Mouse (Mus musculus): ENCODE data around the gene Uqcrc2. TPM values are rescaled to one million over a fixed set of nuclear protein-coding genes. Genes with fewer than 3 reads are reported as not detected.

Gene Uqcrc2
- polyA plus RNA-seq (2015; fragmentation: Nextera tagmentation; extraction: Ambion mirVana), result 182 and 189 TPM in 2 replicates

- peaks cover 16% of the 10 kb centered on the region for H3K4me1 ChIP-seq
- ATAC-seq (ENCODE audit: low FRiP score, low read depth), result peak; percentile 99
- H3K27me3 ChIP-seq, result no peaks in the 10 kb centered on the region
- peak within 1 kb of the TSS; percentile 88 for H3K4me2 ChIP-seq (replicated peaks)
- no peaks in the 10 kb centered on the region for H3K9me3 ChIP-seq
- H3K9ac ChIP-seq, result peak within 1 kb of the TSS; percentile 92
- H3K4me3 ChIP-seq, result peak within 1 kb of the TSS; percentile 93
- peak within 1 kb of the TSS; percentile 95 for H3K27ac ChIP-seq
- under 1% methylated on average over 45 of the region's 45 CpGs for WGBS
- H3K36me3 ChIP-seq, result peaks cover 18% of the 10 kb centered on the region
Measured at GRCm38 (mm10) chr7:120634711-120635361, at the start of gene Uqcrc2. Uqcrc2 (plus strand) TSS chr7:120635176.

GRCm38 (mm10) chr7:120597203-120597743 lies 37.7 kb upstream of the Uqcrc2 start:
- H3K27ac ChIP-seq, result no peak overlapping the region
- H3K9me3 ChIP-seq, result no peaks in the 10 kb centered on the region
- H3K36me3 ChIP-seq, result no peaks in the 10 kb centered on the region
- no peak; the same call in 1 of the 2 replicates for ATAC-seq (ENCODE audit: low FRiP score, low read depth)
- H3K4me3 ChIP-seq, result peak overlapping the region; percentile 51
- WGBS, result 88% methylated on average over 4 of the region's 4 CpGs
- H3K4me1 ChIP-seq, result no peaks in the 10 kb centered on the region
- peak overlapping the region; percentile 64 for H3K9ac ChIP-seq
- H3K27me3 ChIP-seq, result peaks cover 17% of the 10 kb centered on the region; the same call in 1 of the 2 replicates
- H3K4me2 ChIP-seq (replicated peaks), result peak overlapping the region; percentile 76

GRCm38 (mm10) chr7:120597744-120598243 lies 37.2 kb upstream of the Uqcrc2 start:
- peaks cover 17% of the 10 kb centered on the region; the same call in 1 of the 2 replicates for H3K27me3 ChIP-seq
- H3K4me1 ChIP-seq, result no peaks in the 10 kb centered on the region
- no peaks in the 10 kb centered on the region for H3K9me3 ChIP-seq
- no peaks in the 10 kb centered on the region for H3K36me3 ChIP-seq
- no peak overlapping the region for H3K27ac ChIP-seq
- peak overlapping the region; percentile 64 for H3K9ac ChIP-seq
- ATAC-seq (ENCODE audit: low FRiP score, low read depth), result peak; percentile 55
- H3K4me3 ChIP-seq, result peak overlapping the region; percentile 51
- 5% methylated on average over 41 of the region's 41 CpGs for WGBS
- H3K4me2 ChIP-seq (replicated peaks), result peak overlapping the region; percentile 76

GRCm38 (mm10) chr7:120598355-120598754 lies 36.6 kb upstream of the Uqcrc2 start:
- H3K4me1 ChIP-seq, result no peaks in the 10 kb centered on the region
- 0 out of 2 replicates have a peak overlapping the region, but pooled peaks have one; percentile 64 for H3K9ac ChIP-seq
- H3K4me2 ChIP-seq (replicated peaks), result peak overlapping the region; percentile 76
- no peaks in the 10 kb centered on the region for H3K9me3 ChIP-seq
- no peak for ATAC-seq (ENCODE audit: low FRiP score, low read depth)
- no peaks in the 10 kb centered on the region for H3K36me3 ChIP-seq
- peaks cover 17% of the 10 kb centered on the region; the same call in 1 of the 2 replicates for H3K27me3 ChIP-seq
- peak overlapping the region; percentile 51 for H3K4me3 ChIP-seq
- H3K27ac ChIP-seq, result no peak overlapping the region
- 79% methylated on average over 7 of the region's 7 CpGs for WGBS

- no peak overlapping the region for H3K9ac ChIP-seq
- no peak for ATAC-seq (ENCODE audit: low FRiP score, low read depth)
- no peaks in the 10 kb centered on the region for H3K4me1 ChIP-seq
- H3K4me3 ChIP-seq, result no peak overlapping the region
- WGBS, result 54% methylated on average over 8 of the region's 8 CpGs
- no peaks in the 10 kb centered on the region for H3K27me3 ChIP-seq
- no peak overlapping the region for H3K4me2 ChIP-seq (replicated peaks)
- no peak overlapping the region for H3K27ac ChIP-seq
- H3K36me3 ChIP-seq, result no peaks in the 10 kb centered on the region
- H3K9me3 ChIP-seq, result peaks cover 3% of the 10 kb centered on the region; the same call in 1 of the 2 replicates
Measured at GRCm38 (mm10) chr7:120620075-120620771, 14.8 kb upstream of the Uqcrc2 start.

- Histone ChIP-seq H3K4me3 (no peak overlapping the region), H3K4me1 (no peaks in the 10 kb centered on the region), H3K9ac (no peak overlapping the region), H3K27ac (no peak overlapping the region), H3K4me2 (replicated peaks) (no peak overlapping the region), H3K9me3 (peaks cover 3% of the 10 kb centered on the region; the same call in 1 of the 2 replicates), H3K36me3 (no peaks in the 10 kb centered on the region), H3K27me3 (no peaks in the 10 kb centered on the region)
- 77% methylated on average over 9 of the region's 9 CpGs for WGBS
- ATAC-seq (ENCODE audit: low FRiP score, low read depth), result no peak
Measured at GRCm38 (mm10) chr7:120620841-120621240, 14.1 kb upstream of the Uqcrc2 start.

GRCm38 (mm10) chr7:120632518-120632917 lies 2.5 kb upstream of the Uqcrc2 start:
- no peak overlapping the region for H3K27ac ChIP-seq
- peaks cover under 1% of the 10 kb centered on the region for H3K36me3 ChIP-seq
- no peak overlapping the region for H3K4me2 ChIP-seq (replicated peaks)
- no peaks in the 10 kb centered on the region for H3K27me3 ChIP-seq
- ATAC-seq (ENCODE audit: low FRiP score, low read depth), result no peak
- no peaks in the 10 kb centered on the region for H3K9me3 ChIP-seq
- H3K4me3 ChIP-seq, result no peak overlapping the region
- WGBS, result 76% methylated on average over 1 of the region's 1 CpGs
- H3K9ac ChIP-seq, result no peak overlapping the region
- H3K4me1 ChIP-seq, result peaks cover 16% of the 10 kb centered on the region

GRCm38 (mm10) chr7:120634301-120634700 lies 675 bp upstream of the Uqcrc2 start:
- WGBS, result 4% methylated on average over 9 of the region's 9 CpGs
- peaks cover 13% of the 10 kb centered on the region for H3K36me3 ChIP-seq
- peaks cover 16% of the 10 kb centered on the region for H3K4me1 ChIP-seq
- H3K9ac ChIP-seq, result peak overlapping the region; percentile 92
- H3K27ac ChIP-seq, result peak overlapping the region; percentile 95; the same call in 1 of the 2 replicates
- H3K27me3 ChIP-seq, result no peaks in the 10 kb centered on the region
- peak overlapping the region; percentile 88 for H3K4me2 ChIP-seq (replicated peaks)
- peak overlapping the region; percentile 93 for H3K4me3 ChIP-seq
- no peak for ATAC-seq (ENCODE audit: low FRiP score, low read depth)
- no peaks in the 10 kb centered on the region for H3K9me3 ChIP-seq

- no peaks in the 10 kb centered on the region for H3K9me3 ChIP-seq
- peak overlapping the region; percentile 95 for H3K27ac ChIP-seq
- WGBS, result 0% methylated on average over 32 of the region's 32 CpGs
- peak overlapping the region; percentile 93 for H3K4me3 ChIP-seq
- H3K36me3 ChIP-seq, result peaks cover 23% of the 10 kb centered on the region
- peak overlapping the region; percentile 92 for H3K9ac ChIP-seq
- H3K4me1 ChIP-seq, result peaks cover 16% of the 10 kb centered on the region
- H3K27me3 ChIP-seq, result no peaks in the 10 kb centered on the region
- peak overlapping the region; percentile 88 for H3K4me2 ChIP-seq (replicated peaks)
- ATAC-seq (ENCODE audit: low FRiP score, low read depth), result peak; percentile 87
Measured at GRCm38 (mm10) chr7:120635362-120635781, 396 bp downstream of the Uqcrc2 start.

- peak overlapping the region; percentile 93 for H3K4me3 ChIP-seq
- peak overlapping the region; percentile 92 for H3K9ac ChIP-seq
- no peaks in the 10 kb centered on the region for H3K27me3 ChIP-seq
- H3K4me1 ChIP-seq, result peaks cover 16% of the 10 kb centered on the region
- H3K27ac ChIP-seq, result peak overlapping the region; percentile 95; the same call in 1 of the 2 replicates
- 2% methylated on average over 11 of the region's 11 CpGs for WGBS
- H3K4me2 ChIP-seq (replicated peaks), result peak overlapping the region; percentile 88
- peaks cover 28% of the 10 kb centered on the region for H3K36me3 ChIP-seq
- no peak for ATAC-seq (ENCODE audit: low FRiP score, low read depth)
- no peaks in the 10 kb centered on the region for H3K9me3 ChIP-seq
Measured at GRCm38 (mm10) chr7:120635821-120636220, 845 bp downstream of the Uqcrc2 start.

GRCm38 (mm10) chr7:120643217-120643616 lies 8.2 kb downstream of the Uqcrc2 start:
- no peak overlapping the region for H3K9ac ChIP-seq
- no peaks in the 10 kb centered on the region for H3K4me1 ChIP-seq
- H3K27ac ChIP-seq, result no peak overlapping the region
- ATAC-seq (ENCODE audit: low FRiP score, low read depth), result no peak
- H3K9me3 ChIP-seq, result no peaks in the 10 kb centered on the region
- H3K4me2 ChIP-seq (replicated peaks), result no peak overlapping the region
- 76% methylated on average over 4 of the region's 4 CpGs for WGBS
- H3K36me3 ChIP-seq, result peaks cover 79% of the 10 kb centered on the region
- no peak overlapping the region for H3K4me3 ChIP-seq
- no peaks in the 10 kb centered on the region for H3K27me3 ChIP-seq

GRCm38 (mm10) chr7:120647849-120648248 lies 12.9 kb downstream of the Uqcrc2 start:
- ATAC-seq (ENCODE audit: low FRiP score, low read depth), result no peak
- Histone ChIP-seq H3K36me3 (peaks cover 89% of the 10 kb centered on the region), H3K4me1 (no peaks in the 10 kb centered on the region), H3K27ac (no peak overlapping the region), H3K27me3 (no peaks in the 10 kb centered on the region), H3K9ac (no peak overlapping the region), H3K9me3 (no peaks in the 10 kb centered on the region), H3K4me3 (no peak overlapping the region), H3K4me2 (replicated peaks) (no peak overlapping the region)
- WGBS, result 92% methylated on average over 2 of the region's 2 CpGs
